Mouse (Mus musculus) heart, adult 11 months (tissue): ENCODE measurements around the gene Mapk10.

ENCODE experiments used
- DNase-seq: peaks from one replicate; pipeline ENCODE4 v3.0.0; 2022

Mapk10 gene

GRCm38 (mm10) chr5:103161574-103161973 lies 49.6 kb downstream of the Mapk10 start:
- no peak for DNase-seq

- no peak for DNase-seq
Measured at GRCm38 (mm10) chr5:103161196-103161540, 50.0 kb downstream of the Mapk10 start.

- DNase-seq: no peak
Measured at GRCm38 (mm10) chr5:103160314-103161195, 50.6 kb downstream of the Mapk10 start.

GRCm38 (mm10) chr5:103140935-103141334 lies 70.2 kb downstream of the Mapk10 start:
- peak; percentile 41 for DNase-seq

GRCm38 (mm10) chr5:103134839-103135238 lies 76.3 kb downstream of the Mapk10 start:
- DNase-seq: peak; percentile 67

DNA sequence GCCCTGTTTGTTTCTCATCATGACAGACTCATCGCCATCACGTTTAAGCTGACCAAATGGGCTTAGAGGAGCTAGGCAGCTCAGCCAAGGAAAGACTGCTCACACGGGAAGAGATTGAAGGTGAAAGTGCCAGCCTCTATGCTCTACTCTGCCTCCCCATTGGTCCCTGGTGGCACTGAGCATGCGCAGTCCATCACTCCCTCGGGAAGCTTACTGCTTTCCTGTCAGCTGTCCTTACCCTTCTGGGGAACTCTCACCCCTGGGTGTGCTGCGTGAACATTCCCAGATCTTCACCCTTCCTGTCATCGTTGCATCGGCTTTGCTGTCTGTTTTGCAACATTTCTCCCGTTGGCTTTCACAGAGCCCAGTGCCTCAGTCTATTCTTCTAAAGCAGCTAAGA lies 77.5 kb downstream of the Mapk10 start:
- DNase-seq: peak; percentile 72

DNA sequence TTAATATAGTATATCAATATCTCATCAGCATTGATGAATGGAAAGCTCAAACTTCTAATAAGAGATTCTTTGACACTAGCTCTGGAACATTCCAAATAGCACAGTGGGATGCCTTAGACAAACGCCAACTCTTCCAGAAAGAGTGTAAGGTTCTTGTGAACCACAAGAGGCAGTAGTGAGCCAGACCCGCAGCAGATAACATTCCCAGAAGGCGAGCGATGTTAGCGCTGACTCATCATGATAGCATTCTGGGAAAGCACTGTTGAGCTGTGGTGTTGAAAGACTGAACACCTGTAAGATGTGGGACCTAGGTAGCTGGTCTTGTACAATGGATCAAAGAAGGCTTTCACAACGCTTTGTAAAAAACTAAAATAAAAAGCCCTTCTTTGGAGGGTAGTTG lies 78.3 kb downstream of the Mapk10 start:
- DNase-seq: no peak

- no peak for DNase-seq
Measured at GRCm38 (mm10) chr5:103119618-103120017, 91.5 kb downstream of the Mapk10 start.

GRCm38 (mm10) chr5:103115571-103115970 lies 95.6 kb downstream of the Mapk10 start:
- peak; percentile 70 for DNase-seq

- DNase-seq: peak; percentile 57
Measured at GRCm38 (mm10) chr5:103112471-103112870, 98.7 kb downstream of the Mapk10 start.

- peak; percentile 6 for DNase-seq
Measured at GRCm38 (mm10) chr5:103109409-103109808, 101.7 kb downstream of the Mapk10 start.

GRCm38 (mm10) chr5:103105441-103106414 lies 105.4 kb downstream of the Mapk10 start:
- DNase-seq: peak; percentile 21

GRCm38 (mm10) chr5:103104082-103104481 lies 107.1 kb downstream of the Mapk10 start:
- DNase-seq: no peak

DNA sequence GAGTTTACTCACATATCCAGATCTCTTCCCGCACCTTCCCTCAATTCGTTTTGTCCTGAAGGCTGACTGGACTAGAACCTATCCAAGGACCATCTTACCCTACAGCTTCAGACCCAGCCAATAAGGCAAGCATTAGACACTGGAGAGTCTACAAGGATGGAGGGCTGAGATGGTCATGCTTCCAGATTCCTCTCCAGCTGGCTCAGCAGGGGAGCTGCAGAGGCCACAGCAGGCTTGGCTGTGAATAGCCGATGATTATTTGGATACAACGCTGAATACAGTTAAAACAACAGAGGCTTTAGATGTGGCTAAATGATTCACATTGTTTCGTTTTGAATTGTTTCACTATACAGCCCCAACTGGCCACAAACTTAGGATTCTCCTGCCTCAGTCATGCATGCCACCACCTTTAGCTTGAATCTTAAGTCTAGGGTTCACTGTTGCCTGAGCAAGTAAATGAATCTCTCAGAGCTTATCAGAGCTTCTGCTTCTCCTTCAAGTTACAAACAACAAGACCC lies 108.2 kb downstream of the Mapk10 start:
- no peak for DNase-seq

DNA sequence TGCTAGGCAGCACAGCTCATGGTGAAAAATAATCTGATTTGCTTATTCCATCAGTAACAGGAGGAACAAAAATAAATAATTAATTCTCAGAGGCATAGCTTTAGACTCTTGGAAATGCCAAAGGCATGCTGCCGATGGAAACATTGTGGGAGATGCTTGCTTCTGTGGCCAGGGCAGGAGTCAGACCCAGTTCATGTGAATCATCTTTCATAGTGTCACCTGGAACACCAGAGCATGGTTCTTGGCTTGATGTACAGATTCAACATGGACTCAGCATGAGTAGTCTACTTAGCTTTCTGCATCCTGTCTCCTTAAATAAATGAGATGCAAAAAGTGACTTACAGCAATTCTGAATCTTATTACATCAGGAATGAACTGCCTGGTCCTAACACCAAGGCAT lies 109.0 kb downstream of the Mapk10 start:
- DNase-seq: no peak

GRCm38 (mm10) chr5:103094166-103094565 lies 117.0 kb downstream of the Mapk10 start:
- no peak for DNase-seq

DNA sequence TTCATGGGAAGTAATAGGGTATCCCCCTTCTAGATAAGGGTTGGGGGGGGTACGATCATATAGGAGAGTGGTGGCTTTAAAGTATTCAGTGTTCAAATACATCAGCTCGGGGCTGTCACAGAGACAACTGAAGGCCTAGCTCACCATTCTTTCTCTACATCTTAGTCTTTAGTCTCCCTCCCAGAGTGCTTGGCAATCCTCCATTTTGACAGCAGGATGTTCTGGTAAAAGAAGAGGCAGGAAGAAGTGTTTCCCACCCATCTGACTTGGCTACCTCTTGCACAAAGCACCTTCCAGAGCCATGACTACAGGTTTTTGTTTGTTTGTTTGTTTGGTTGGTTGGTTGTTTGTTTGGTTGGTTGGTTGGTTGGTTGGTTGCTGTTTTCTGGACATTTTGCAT lies 125.3 kb downstream of the Mapk10 start:
- DNase-seq: no peak

DNA sequence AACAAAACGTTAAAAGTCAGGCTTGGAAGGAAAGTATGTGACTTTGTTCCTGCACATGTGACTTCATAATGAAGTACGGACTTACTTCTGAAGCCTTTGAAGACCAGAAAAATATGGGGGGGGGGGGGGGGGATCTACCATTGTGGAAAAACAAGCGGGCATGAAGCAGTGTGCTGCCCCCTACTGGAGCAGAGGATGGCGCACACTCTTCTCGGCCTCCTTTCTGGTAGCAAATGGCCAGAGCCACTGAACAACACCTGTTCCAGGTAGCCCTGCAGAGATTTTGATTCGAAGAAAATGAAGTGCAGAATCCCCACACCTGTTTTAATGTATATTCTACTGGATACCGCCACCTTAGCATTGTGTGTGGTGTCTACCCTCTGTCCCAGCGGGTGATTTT lies 135.7 kb downstream of the Mapk10 start:
- DNase-seq: peak; percentile 86

DNA sequence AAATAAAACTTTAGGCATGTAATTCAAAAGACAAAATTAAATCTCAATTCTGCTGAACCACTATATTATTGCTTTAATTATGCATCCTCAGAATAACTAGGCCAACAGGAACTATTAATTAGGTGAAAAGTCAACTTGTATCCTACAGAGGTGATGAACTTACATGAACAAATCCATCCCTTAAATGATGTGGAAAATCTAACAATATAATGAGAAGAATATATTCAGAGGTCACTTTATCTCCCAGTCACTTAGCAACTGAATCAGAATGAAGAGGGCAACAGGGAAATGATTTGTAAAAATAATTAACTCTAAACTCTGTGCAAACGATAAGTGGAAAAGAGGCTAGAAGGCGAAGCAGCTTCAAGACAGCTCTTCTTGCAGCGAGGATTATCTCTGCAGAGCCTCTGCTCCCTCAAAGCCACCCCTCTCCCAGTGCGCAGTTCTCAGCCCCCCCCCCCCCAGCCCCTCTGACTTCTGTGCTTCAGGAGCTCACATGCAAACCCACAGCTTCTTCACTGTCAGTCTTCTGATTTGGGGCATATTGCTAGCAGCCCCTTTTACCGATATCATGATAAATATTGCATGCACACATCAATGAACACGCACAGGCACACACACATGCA lies 138.8 kb downstream of the Mapk10 start:
- no peak for DNase-seq

- DNase-seq: peak; percentile 61
Measured at GRCm38 (mm10) chr5:103071006-103071612, 140.0 kb downstream of the Mapk10 start.

DNA sequence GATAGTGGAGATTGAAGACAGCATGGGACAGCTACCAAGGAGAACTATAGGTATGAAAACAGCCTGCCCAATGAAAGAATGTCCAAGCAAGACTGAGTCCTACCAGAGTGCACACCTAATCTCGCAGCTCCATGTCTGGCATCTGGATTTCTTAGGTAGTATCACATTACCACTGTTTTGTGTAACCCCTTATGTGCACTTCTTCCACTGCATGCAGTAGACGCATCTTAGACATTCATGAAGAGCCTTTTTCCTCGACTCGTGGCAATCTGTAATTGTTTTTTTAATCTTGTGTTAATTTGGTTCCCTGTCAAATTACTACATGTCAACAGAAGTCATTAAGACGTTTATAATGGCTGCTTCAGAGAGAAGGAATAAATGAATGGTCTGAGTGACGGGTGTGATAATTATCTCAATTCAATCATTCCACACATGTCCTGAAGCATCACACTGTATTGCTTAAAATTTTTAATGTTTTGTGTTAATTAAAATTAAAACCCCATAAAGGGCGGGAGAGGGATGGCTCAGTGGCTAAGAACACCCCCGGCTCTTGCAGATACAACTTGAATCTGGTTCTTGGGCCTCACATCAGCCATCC lies 160.7 kb downstream of the Mapk10 start:
- DNase-seq: no peak

DNA sequence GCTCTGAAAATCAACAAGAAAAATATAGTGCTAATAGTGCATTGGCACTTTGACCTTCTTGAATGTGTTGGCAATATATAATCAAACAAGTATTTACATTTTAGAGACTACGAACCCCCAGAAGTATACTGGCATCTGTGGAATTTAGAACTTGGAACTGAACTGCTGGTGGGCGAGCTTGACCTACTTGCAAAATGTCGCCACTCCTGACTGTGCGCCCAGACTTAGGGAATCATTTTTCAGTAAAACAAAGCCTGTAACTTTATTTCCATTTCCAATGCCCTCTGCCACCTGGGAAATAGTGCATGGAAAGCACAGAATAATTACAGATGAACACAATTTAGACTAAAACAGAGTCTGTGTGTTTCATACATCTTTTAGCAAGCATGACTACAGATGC lies 163.1 kb downstream of the Mapk10 start:
- no peak for DNase-seq
